23 mouse cellular contexts compared by ENCODE assay signal in genomic region chr4:141123065-141123464, GRCm38 (mm10). TPM values are rescaled to one million over a fixed set of nuclear protein-coding genes. Genes with fewer than 3 reads are reported as not detected.
DNase-seq lines count a peak whose midpoint lies in the region; ATAC-seq lines count a peak whose summit lies in the region.
"Had no signal": no experiment of that assay in that cellular context is flagged by ENCODE, and none has a peak within 500 bp of the region (broad histone marks: within the 10 kb centered on the region; RNA-seq: fewer than 3 reads in every experiment).

No protein-coding gene starts in this region.

- H3K27ac ChIP-seq in forebrain, embryonic 10.5 days, result 0 out of 2 replicates have a peak overlapping the region, but pooled peaks have one; percentile 4
- no peak overlapping the region for H3K27ac ChIP-seq in forebrain, embryonic 12.5 days
- peak overlapping the region; percentile 24; the same call in 1 of the 2 replicates for H3K27ac ChIP-seq in liver, embryonic 12.5 days
- H3K27ac ChIP-seq in midbrain, embryonic 11.5 days (ENCODE audit: low read depth, low read length), result no peak overlapping the region
- H3K27ac ChIP-seq in midbrain, embryonic 16.5 days (ENCODE audit: low read length), result no peak overlapping the region
- H3K27ac ChIP-seq: embryonic facial prominence, embryonic 13.5 days; layer of hippocampus, adult 2 months; liver, embryonic 14.5 days; stomach, embryonic 15.5 days had no signal

- 41% methylated on average over 1 of the region's 1 CpGs for WGBS in forebrain, embryonic 10.5 days
- 50% methylated on average over 1 of the region's 1 CpGs for WGBS in forebrain, embryonic 12.5 days
- 60% methylated on average over 1 of the region's 1 CpGs for WGBS in liver, embryonic 12.5 days (ENCODE audit: insufficient replicate concordance)
- 41% methylated on average over 1 of the region's 1 CpGs for WGBS in midbrain, embryonic 11.5 days
- WGBS in midbrain, embryonic 16.5 days, result 48% methylated on average over 1 of the region's 1 CpGs

- H3K36me3 ChIP-seq in forebrain, embryonic 10.5 days (replicated peaks), result peaks cover 54% of the 10 kb centered on the region
- peaks cover 13% of the 10 kb centered on the region for H3K36me3 ChIP-seq in forebrain, embryonic 12.5 days (replicated peaks)
- H3K36me3 ChIP-seq in liver, embryonic 12.5 days, result peaks cover 55% of the 10 kb centered on the region
- peaks cover under 1% of the 10 kb centered on the region; the same call in 1 of the 2 replicates for H3K36me3 ChIP-seq in midbrain, embryonic 11.5 days (ENCODE audit: control insufficient read depth, insufficient read depth, low read length)
- 0 out of 2 replicates have a peak, but pooled peaks cover 2% of the 10 kb centered on the region for H3K36me3 ChIP-seq in midbrain, embryonic 16.5 days (ENCODE audit: control insufficient read depth, insufficient read depth, low read length)

- DNase-seq in forebrain, embryonic 10.5 days (ENCODE audit: extremely low spot score, low spot score), result no peak
- DNase-seq in kidney, adult 9 months, result peak; percentile 59
- DNase-seq in kidney, adult 11 months, result no peak
- DNase-seq in liver, result no peak
- peak; percentile 79 for DNase-seq in midbrain, embryonic 11.5 days (ENCODE audit: low spot score, missing footprints)
- DNase-seq: adrenal gland, postnatal 14 days; cerebellum, adult 8-10 months; cerebellum, postnatal 36 days; embryo, embryonic 11 days; heart, postnatal 10 days; thymus, postnatal 25 days had no signal

- no peak for ATAC-seq in forebrain, embryonic 12.5 days (ENCODE audit: low FRiP score)
- no peak for ATAC-seq in liver, embryonic 12.5 days
- no peak for ATAC-seq in midbrain, embryonic 11.5 days (ENCODE audit: low FRiP score)
- ATAC-seq in midbrain, embryonic 16.5 days, result no peak
- ATAC-seq: forebrain, embryonic 14.5 days; inflammation-experienced regulatory T-cells, adult 6 months had no signal

- H3K4me2 ChIP-seq in forebrain, embryonic 12.5 days, result no peak overlapping the region
- H3K4me2 ChIP-seq in liver, embryonic 12.5 days, result no peak overlapping the region
- H3K4me2 ChIP-seq in midbrain, embryonic 11.5 days, result no peak overlapping the region
- H3K4me2 ChIP-seq in midbrain, embryonic 16.5 days (ENCODE audit: low read length), result no peak overlapping the region
- H3K4me2 ChIP-seq: embryonic facial prominence, embryonic 13.5 days; heart, embryonic 11.5 days; stomach, embryonic 15.5 days had no signal

- no peaks in the 10 kb centered on the region; the same call in 1 of the 2 replicates for H3K9me3 ChIP-seq in forebrain, embryonic 10.5 days
- H3K9me3 ChIP-seq in forebrain, embryonic 12.5 days, result no peaks in the 10 kb centered on the region
- H3K9me3 ChIP-seq in liver, embryonic 12.5 days (replicated peaks), result no peaks in the 10 kb centered on the region
- H3K9me3 ChIP-seq in midbrain, embryonic 11.5 days (ENCODE audit: control insufficient read depth, low read length), result no peaks in the 10 kb centered on the region
- 0 out of 2 replicates have a peak, but pooled peaks cover 3% of the 10 kb centered on the region for H3K9me3 ChIP-seq in midbrain, embryonic 16.5 days (replicated peaks; ENCODE audit: control insufficient read depth, low read length, poor library complexity, severe bottlenecking)
- H3K9me3 ChIP-seq: embryonic facial prominence, embryonic 13.5 days; stomach, embryonic 15.5 days had no signal

- H3K27me3 ChIP-seq in forebrain, embryonic 10.5 days (ENCODE audit: poor library complexity, severe bottlenecking), result no peaks in the 10 kb centered on the region
- no peaks in the 10 kb centered on the region for H3K27me3 ChIP-seq in forebrain, embryonic 12.5 days
- no peaks in the 10 kb centered on the region for H3K27me3 ChIP-seq in liver, embryonic 12.5 days (replicated peaks)
- no peaks in the 10 kb centered on the region for H3K27me3 ChIP-seq in midbrain, embryonic 11.5 days (ENCODE audit: control insufficient read depth, insufficient read depth, low read length)
- no peaks in the 10 kb centered on the region for H3K27me3 ChIP-seq in midbrain, embryonic 16.5 days (ENCODE audit: control insufficient read depth, insufficient read depth, low read depth, low read length)
- H3K27me3 ChIP-seq: embryonic facial prominence, embryonic 13.5 days; stomach, embryonic 15.5 days had no signal

- H3K4me1 ChIP-seq in forebrain, embryonic 10.5 days, result peaks cover 60% of the 10 kb centered on the region
- peaks cover 25% of the 10 kb centered on the region for H3K4me1 ChIP-seq in forebrain, embryonic 12.5 days
- peaks cover 67% of the 10 kb centered on the region for H3K4me1 ChIP-seq in liver, embryonic 12.5 days
- peaks cover 17% of the 10 kb centered on the region for H3K4me1 ChIP-seq in midbrain, embryonic 11.5 days (ENCODE audit: control insufficient read depth, insufficient read depth, low read length)
- peaks cover 12% of the 10 kb centered on the region for H3K4me1 ChIP-seq in midbrain, embryonic 16.5 days (ENCODE audit: control insufficient read depth, insufficient read depth, low read length)

- no peak overlapping the region for H3K4me3 ChIP-seq in forebrain, embryonic 10.5 days
- H3K4me3 ChIP-seq in forebrain, embryonic 12.5 days (replicated peaks), result no peak overlapping the region
- H3K4me3 ChIP-seq in liver, embryonic 12.5 days, result no peak overlapping the region
- H3K4me3 ChIP-seq in midbrain, embryonic 11.5 days (ENCODE audit: low read depth, low read length), result no peak overlapping the region
- H3K4me3 ChIP-seq in midbrain, embryonic 16.5 days (ENCODE audit: low read depth, low read length), result no peak overlapping the region
- H3K4me3 ChIP-seq: embryonic facial prominence, embryonic 13.5 days; erythroblast, embryonic 14.5 days; layer of hippocampus, adult 2 months; stomach, embryonic 15.5 days had no signal

- no peak overlapping the region for H3K9ac ChIP-seq in forebrain, embryonic 12.5 days
- no peak overlapping the region for H3K9ac ChIP-seq in liver, embryonic 12.5 days
- no peak overlapping the region for H3K9ac ChIP-seq in midbrain, embryonic 11.5 days (ENCODE audit: low read length)
- H3K9ac ChIP-seq in midbrain, embryonic 16.5 days (ENCODE audit: low read depth, low read length), result no peak overlapping the region
- H3K9ac ChIP-seq: embryonic facial prominence, embryonic 13.5 days; liver, embryonic 14.5 days; stomach, embryonic 15.5 days had no signal

RNA-seq across cellular contexts. Expression of gene Szrd1, which starts 16.5 kb away (rescaled TPM):
- 38.2 and 45.2 TPM in 2 replicates for polyA plus RNA-seq in forebrain, embryonic 10.5 days (2016; fragmentation: Nextera tagmentation; extraction: Ambion mirVana)
- 32.2 and 36.4 TPM in 2 replicates for polyA plus RNA-seq in forebrain, embryonic 12.5 days (2016; fragmentation: Nextera tagmentation; extraction: Ambion mirVana)
- polyA plus RNA-seq in liver, embryonic 12.5 days (2016; fragmentation: Nextera tagmentation; extraction: Ambion mirVana), result 21.3 and 22.1 TPM in 2 replicates
- polyA plus RNA-seq in midbrain, embryonic 11.5 days (2014; fragmentation: Nextera tagmentation; extraction: Ambion mirVana), result 33.9 and 34.5 TPM in 2 replicates
- polyA plus RNA-seq in midbrain, embryonic 16.5 days (2015; fragmentation: Nextera tagmentation; extraction: Ambion mirVana), result 24.5 and 25.1 TPM in 2 replicates

RNA-seq across cellular contexts. Expression of gene Fbxo42, which starts 24.6 kb away (rescaled TPM):
- 27.0 and 29.6 TPM in 2 replicates for polyA plus RNA-seq in forebrain, embryonic 10.5 days (2016; fragmentation: Nextera tagmentation; extraction: Ambion mirVana)
- 24.7 and 26.9 TPM in 2 replicates for polyA plus RNA-seq in forebrain, embryonic 12.5 days (2016; fragmentation: Nextera tagmentation; extraction: Ambion mirVana)
- 21.6 and 26.0 TPM in 2 replicates for polyA plus RNA-seq in liver, embryonic 12.5 days (2016; fragmentation: Nextera tagmentation; extraction: Ambion mirVana)
- 22.4 and 23.8 TPM in 2 replicates for polyA plus RNA-seq in midbrain, embryonic 11.5 days (2014; fragmentation: Nextera tagmentation; extraction: Ambion mirVana)
- 25.5 TPM in 2 replicates for polyA plus RNA-seq in midbrain, embryonic 16.5 days (2015; fragmentation: Nextera tagmentation; extraction: Ambion mirVana)

RNA-seq across cellular contexts. Expression of gene Spata21, which starts 34.9 kb away (rescaled TPM):
- 0.15 and 0.17 TPM in 2 replicates for polyA plus RNA-seq in forebrain, embryonic 10.5 days (2016; fragmentation: Nextera tagmentation; extraction: Ambion mirVana)
- polyA plus RNA-seq in forebrain, embryonic 12.5 days (2016; fragmentation: Nextera tagmentation; extraction: Ambion mirVana), result 0.26 TPM in 1 of 2 replicates, not detected in the other
- 0.05 TPM in 1 of 2 replicates, not detected in the other for polyA plus RNA-seq in liver, embryonic 12.5 days (2016; fragmentation: Nextera tagmentation; extraction: Ambion mirVana)
- polyA plus RNA-seq in midbrain, embryonic 11.5 days (2014; fragmentation: Nextera tagmentation; extraction: Ambion mirVana), result not detected in 2 replicates
- 0.39 TPM in 1 of 2 replicates, not detected in the other for polyA plus RNA-seq in midbrain, embryonic 16.5 days (2015; fragmentation: Nextera tagmentation; extraction: Ambion mirVana)
- polyA plus RNA-seq: brain, embryonic 14.5 days; erythroblast, embryonic 14.5 days; liver, embryonic 14.5 days had no signal

RNA-seq across cellular contexts. Expression of gene Necap2, which starts 44.9 kb away (rescaled TPM):
- polyA plus RNA-seq in forebrain, embryonic 10.5 days (2016; fragmentation: Nextera tagmentation; extraction: Ambion mirVana), result 54.1 and 54.7 TPM in 2 replicates
- 52.7 and 56.8 TPM in 2 replicates for polyA plus RNA-seq in forebrain, embryonic 12.5 days (2016; fragmentation: Nextera tagmentation; extraction: Ambion mirVana)
- polyA plus RNA-seq in liver, embryonic 12.5 days (2016; fragmentation: Nextera tagmentation; extraction: Ambion mirVana), result 136 and 143 TPM in 2 replicates
- polyA plus RNA-seq in midbrain, embryonic 11.5 days (2014; fragmentation: Nextera tagmentation; extraction: Ambion mirVana), result 40.0 and 43.5 TPM in 2 replicates
- polyA plus RNA-seq in midbrain, embryonic 16.5 days (2015; fragmentation: Nextera tagmentation; extraction: Ambion mirVana), result 52.5 and 55.9 TPM in 2 replicates

Comparison
In these comparisons a context has a peak if more than half of its experiments do, and no peak if none do; other contexts are left out.
1. DNase-seq: peak in kidney, adult 9 months (single experiment) and midbrain, embryonic 11.5 days (single experiment); none in forebrain, embryonic 10.5 days (single experiment), kidney, adult 11 months (single experiment) and liver (single experiment).
2. H3K27ac ChIP-seq: peak in forebrain, embryonic 10.5 days (single experiment) and liver, embryonic 12.5 days (single experiment); none in forebrain, embryonic 12.5 days (single experiment), midbrain, embryonic 11.5 days (single experiment) and midbrain, embryonic 16.5 days (single experiment).